Mouse (Mus musculus) 3134 (cell line): ENCODE results near the gene Hspb7.

Experiments
- DNase-seq: peaks from one replicate; pipeline ENCODE4 v3.0.0-alpha.2; 2011; ENCODE audit warnings: low spot score; ENCODE audit not compliant: insufficient read length; ENCODE audit errors: extremely low read depth

Hspb7 gene

DNA sequence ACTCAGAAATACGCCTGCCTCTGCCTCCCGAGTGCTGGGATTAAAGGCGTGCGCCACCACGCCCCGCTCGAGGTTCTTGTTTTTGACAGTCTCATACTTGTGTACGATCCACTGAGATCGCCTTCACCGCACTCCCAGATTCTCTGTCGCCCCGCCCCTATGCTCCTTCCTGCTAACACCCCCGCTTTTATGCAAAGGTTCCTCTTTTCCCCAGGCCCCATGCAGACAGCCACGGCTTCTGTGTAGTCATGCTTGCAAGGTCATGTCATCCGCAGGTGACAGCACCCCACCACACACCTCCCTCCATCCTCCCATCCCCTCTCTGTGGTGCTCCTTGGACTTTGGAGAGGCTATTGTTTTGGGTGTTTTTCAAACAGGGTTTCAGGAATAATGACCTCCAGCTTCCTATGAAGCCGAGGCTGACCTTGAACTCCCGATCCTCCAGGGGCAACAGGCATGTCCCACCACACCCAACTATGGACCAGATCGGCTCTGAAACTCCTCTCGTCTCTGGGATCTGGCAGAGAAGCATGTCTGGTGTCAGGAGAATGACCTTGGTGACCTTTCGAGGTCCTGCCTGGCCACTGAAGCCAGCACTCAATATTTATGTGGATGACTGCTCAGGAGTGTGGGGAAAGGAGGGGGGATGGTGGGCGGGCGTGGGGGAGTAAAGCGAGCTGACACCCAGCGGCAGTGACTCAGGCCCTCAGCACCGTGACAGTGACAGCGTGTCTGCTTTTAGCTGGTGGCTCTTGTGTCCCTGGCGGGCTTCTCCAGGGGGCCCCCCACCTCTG lies 984 bp upstream of the Hspb7 start:
- DNase-seq, result no peak

DNA sequence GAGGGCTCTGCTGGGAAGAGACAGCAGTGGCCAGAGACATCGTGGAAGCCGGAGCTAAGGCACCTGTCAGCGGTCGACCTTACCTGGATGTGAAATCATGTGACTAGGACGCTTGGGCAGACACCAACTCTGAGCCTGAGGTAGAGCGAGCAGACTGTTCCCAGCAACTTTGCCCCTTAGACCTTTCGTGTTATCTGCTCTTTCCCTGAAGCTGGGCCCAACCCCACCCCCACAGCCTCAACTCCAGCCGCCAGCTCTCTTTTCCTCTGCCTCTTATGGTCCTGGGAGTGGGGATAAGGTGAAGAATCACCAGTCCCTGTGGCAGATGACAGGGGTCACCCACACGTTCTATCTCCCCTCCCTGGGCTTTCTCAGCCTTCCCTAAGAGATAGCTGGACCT lies 307 bp downstream of the Hspb7 start:
- DNase-seq, result no peak

DNA sequence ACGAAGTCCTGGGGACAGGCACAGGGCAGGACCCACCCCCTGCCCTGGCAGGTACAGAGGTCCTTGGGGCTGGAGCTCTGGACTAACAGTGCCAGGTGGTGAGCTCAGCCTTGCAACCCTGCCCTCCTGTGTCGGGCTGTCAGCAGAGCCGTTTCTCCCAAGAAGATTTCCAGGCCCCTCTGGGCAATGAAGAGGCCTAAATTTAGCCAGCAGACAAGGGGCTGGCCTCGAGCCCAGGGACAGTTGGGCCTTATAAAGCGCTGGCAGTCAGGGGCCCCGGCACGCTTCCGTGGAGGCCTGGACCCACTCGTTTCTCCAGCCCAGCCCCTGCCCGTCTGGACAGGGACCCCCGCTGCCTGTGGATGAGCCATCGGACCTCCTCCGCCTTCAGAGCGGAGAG lies 844 bp downstream of the Hspb7 start:
- no peak for DNase-seq

DNA sequence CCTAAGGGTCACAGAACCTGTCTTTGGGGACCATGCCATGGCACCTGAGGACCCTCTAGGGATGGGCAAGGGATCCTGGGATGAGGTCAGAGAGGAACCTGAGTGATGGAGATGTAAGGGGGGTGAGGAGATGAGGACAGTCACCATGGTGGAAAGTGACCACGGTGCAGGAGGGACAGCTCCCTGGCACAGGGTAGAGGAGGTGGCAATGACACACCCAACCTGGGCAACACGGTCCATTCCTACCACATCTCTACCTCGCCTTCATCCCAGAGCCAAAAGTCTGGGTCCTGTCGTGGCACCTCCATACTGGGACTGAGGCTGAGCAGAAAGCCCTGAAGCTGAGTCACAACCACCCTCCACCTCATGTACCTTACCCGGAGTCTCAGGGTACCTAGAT lies 2.3 kb downstream of the Hspb7 start:
- DNase-seq, result no peak

DNA sequence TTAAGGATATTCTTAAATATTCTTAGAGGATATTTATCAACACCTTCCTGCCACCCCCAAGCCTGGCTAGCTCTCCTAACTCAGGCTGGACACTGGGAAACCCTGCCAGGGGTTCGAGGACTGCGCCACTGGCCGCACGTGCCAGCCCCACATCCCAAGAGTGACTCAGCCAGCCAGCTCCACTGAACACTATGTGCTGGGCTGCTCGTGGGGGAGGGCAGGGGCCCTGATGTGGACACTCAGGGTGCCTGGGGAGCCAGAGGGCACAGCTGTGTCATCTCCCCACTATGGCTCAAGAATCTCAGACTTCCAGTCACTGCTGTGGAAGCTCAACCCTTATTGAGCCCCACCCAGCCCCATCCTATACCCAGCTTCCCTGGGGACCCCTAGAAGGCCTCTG lies 2.7 kb downstream of the Hspb7 start:
- peak; percentile 29 for DNase-seq

DNA sequence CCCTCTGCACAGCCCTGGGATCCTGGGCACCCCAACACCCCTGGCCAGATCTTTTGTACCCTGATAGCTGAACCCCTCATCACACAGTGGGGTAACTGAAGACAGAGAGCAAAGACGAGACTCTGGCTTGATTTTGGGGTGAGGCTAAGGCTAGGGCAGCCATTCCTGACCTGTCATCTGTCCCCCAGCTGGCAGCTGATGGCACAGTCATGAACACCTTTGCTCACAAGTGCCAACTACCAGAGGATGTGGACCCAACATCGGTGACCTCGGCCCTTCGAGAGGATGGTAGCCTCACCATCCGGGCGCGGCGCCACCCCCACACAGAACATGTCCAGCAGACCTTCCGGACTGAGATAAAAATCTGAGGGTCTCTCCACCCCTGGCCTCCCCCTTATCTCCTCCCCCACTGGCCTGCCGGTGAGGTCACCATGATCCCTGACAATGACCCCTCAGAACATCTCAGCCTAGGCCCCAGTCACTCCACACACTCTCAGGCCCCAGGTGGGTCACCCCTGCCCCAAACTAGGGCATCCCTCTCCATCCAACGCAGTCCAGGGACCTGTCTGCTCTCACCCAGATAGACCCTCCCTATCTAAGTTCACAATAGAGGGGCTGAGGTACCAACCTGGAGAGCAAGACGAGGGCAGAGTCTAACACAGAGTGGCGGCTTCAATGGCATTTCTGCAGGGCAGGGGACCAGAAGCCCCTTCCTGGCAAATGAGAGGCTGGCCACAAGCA lies 3.3 kb downstream of the Hspb7 start:
- no peak for DNase-seq

DNA sequence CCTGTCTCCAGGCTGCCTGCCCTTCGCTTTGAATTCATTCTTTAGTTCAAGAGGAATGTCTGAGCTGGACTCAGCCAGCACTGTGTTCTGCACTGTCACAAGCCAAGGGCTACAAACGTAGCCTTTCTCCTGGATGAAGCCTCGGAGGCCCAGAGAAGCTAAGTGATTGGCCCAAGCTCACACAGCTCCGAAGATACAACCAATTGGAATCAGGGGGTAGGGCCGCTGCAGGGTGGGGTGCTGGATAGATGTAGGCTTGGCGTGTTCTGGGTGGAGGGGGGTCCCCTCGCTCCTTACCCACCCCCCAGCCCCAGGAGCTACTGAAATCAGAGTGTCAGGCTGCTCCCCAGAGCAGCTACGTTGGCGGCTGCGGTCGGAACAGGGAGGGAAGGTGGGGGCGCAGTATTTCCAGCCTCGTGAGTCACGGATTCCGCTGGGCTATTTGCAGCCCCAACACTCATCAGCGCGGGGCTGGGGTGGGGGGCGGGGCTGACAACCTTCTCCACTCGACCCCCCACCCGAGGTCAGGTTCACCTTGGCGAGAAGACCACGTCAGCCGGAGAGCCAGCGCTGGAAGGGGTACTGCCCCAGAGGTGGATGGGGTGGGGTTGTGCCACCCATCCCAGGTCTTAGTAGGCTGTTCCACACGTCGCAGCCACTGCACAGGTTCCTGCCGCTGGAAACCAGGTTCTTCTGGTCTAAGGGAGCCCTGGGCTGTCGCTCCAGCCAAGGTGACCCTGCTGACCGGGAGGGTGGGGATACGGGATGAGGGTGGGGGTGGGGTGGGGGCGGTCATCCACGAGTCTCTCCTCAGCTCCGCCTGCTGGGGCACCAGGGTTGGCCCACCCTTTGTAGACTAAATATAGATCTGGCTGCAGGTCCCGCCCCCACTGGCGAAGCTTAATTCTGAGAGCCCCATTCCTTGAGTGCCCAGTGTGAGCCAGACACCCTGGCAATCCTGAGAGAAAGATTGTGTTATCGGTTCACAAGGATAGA lies 5.2 kb downstream of the Hspb7 start:
- no peak for DNase-seq

DNA sequence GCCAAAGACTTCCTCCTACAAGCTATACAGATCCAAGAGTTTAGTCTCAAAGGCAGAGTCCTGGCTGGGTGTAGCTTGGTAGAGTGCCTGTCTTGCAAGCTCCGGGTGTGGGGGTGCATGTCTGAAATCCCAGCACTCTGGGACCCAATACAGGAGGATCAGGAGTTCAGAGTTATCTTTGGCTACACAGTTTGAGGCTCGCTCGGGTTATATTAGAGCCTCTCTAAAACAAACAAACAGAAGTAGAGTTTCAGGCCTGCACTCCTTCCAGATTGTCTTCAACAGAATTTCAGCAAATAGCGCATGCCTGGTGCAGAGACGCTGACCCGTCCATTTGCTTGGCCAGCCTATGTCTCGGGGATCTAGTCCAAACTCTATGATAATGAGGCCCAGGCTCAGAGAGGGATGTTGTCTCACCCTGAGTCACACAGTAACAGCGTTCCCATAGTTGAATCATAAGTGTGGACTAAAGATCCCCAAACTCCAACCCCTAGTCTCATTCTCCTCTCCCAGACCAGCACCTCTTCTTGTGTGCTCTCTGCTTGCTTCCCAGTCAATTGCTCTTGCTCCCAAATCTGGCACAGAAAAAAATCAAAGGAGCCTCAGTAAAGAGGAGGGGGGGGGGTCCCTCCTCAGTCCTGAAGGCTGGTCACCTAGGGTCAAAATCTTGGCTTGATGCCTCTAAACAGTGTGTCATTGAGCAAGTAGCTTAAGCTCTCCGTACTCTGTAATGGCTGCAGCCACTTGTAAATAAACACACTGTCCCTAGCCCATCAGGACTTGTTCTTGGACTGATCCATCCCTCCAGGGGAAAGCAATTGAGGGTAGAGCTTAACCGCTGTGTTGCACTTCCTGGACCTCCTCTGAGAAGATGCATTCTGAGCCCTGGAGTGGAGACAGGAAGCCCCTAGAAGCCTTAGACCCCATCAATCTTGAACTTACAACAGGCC lies 6.5 kb downstream of the Hspb7 start:
- no peak for DNase-seq

DNA sequence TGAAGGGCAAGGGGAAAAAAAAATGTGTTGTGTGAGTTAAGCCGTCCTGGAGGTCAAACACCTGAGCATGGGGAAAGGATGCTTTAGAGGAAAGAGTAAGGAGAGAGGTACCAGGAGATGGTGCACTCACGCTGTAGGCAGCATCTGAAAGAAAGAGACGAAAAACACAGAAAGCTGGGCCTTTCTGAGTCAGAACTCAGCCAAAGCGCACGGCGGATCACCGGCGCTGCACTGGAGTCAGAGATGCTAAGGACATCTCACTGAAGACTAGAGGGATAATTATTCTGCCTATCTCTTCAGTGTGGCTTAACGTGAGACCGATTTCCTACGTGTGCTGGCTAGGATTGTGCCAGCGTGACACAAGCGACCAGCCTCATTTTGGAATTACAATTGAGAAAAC lies 7.3 kb downstream of the Hspb7 start:
- DNase-seq, result no peak

DNA sequence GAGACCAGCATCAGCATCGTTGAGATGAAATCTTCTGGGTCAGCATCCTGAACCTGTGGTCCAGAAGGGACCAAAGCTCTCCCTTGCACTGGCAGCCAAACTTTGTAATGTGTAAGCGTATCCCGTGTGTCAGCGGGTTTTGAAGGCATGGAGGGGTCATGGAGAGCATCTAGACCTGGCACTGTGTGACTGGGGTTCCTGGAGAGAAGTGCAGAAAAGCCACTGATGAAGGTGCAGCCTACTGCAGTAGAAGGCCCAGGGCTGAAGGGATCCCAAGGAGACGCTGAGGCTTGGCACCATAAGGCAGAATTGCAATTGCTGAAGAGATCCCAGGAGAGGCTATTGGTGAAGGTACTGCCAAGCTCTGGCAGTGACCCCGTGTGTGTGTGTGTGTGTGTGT lies 8.8 kb downstream of the Hspb7 start:
- no peak for DNase-seq

DNA sequence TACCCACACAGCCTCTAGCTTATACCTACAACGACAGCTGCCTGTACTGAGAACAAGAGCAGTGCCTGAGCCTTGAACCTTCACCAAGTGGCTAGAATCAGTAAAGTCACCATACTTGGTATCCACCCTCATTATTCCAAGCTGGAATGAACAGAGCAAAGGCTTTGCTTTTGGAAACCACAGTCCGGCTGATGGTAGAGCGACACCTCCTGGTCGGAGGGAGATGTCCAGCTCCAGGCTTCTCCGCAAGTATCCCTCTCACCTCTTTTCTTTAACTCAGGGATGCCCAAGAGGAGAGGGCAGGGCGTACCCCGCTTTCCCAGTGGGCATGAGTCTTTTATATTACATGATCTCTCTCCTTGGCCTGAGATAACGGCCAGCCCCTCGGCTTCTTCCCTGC lies 9.3 kb downstream of the Hspb7 start:
- DNase-seq, result peak; percentile 23

DNA sequence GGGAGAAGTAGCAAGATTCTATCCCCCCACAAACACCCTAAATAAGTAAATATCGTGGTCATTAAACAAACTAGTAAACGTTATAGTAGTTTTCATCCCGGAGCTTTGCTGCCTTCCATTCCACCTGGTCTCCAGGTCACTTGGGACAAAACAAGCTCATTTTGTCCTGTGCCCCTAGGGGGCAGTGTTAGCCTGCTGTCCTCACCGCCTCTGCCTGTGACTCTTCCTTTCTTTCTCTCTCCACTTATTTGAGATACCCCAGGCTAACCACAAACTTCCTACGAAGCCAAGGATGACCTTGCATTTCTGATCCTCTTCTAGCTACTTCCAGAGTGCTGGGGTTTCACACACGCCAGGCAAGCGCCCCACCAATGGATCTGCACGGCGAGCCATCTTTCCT lies 10.4 kb downstream of the Hspb7 start:
- peak; percentile 40 for DNase-seq

DNA sequence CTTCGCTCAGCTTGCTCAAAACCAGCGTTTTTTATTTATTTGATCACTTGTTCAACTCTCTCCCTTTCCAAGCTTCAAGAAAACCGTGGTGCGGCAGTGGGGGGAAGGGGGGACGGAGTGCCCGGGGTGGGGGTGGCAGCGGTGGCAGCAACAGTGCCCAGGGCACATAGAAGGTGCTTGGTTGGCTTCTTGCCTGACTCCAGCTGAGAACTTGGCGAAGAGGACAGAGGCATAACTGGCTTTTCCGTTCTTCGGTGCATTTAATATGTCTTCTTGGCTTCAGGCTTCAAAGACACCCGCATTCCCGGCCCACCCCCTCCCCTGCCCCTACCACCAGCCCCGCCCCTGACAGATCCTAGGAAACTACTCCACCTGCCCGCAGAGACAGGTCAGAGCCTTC lies 12.1 kb downstream of the Hspb7 start:
- DNase-seq, result no peak

DNA sequence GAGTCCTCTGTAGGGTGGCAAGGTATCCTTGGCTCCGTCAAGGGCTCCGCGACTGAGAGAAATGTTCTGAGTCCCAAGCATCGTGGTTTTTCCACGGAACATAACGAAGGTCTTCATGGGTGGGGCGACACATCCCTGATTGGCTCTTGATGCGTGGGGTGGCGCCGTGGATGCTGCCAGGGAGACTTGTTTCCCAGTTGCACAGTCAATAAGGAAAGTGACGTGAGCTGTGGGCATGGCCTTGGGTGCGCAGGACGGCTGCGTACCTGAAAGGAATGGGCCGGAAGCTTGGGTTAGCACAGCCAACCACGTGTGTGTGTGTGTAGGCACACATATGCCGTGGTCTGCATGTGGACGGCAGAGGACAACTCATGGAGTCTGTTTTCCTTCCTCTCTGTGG lies 12.6 kb downstream of the Hspb7 start:
- no peak for DNase-seq

DNA sequence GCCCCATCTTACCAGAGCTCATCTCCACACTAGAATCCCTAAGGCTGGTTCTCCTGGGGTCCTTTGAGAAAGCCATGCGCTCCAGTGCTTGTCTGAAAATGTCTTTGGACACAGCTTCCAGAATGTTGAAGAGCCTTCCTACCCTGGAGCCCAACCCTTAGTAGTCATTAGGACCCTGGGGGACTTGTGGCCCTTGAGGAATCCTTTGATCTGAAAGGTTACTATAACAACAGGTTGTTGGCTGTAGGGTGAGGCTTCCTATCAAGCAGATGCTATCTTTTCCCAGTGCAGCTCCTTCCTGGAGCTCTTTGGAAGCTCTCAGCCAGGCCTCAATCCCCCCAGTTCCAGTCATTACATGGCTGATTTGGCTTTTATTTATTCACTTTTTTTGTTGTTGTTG lies 15.4 kb downstream of the Hspb7 start, which contains the start of gene Srarp:
Gene Srarp (minus strand): TSS at position 132 of the 400 bp plus-strand sequence.
- DNase-seq, result no peak

DNA sequence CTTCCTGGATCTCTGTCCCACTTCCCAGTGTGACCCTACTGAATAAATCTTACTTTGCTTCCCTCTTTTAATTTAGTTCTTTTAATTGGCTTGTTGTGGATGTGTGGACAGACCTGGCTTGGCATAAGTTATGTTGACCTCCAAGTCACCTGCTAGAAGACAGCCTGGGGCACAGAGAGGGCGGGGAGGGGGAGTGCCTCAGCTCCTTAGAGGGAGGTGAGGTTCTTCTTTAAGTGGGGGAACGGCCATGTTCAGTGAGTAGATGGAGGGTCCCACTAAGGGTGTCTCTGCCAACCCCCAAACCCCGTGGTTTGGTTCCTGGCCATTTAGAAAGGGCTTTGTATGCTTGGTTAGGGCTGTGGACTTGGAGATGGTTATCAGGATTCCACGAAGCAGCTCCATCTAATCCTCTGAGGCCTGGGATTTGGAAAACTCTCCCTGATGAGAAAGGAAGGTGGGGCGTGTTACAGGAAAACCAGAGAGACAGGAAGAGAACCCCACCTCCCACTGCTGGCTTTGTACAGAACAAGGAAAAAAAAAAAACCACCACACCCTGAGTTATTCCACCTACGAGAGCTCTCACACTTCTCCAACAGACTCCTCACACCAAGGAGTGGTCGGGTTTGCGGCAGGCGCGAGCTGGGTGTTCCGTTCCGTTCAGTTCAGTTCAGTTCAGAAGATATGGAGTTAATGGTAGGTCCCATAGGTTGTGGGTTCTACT lies 18.7 kb downstream of the Hspb7 start:
- no peak for DNase-seq

DNA sequence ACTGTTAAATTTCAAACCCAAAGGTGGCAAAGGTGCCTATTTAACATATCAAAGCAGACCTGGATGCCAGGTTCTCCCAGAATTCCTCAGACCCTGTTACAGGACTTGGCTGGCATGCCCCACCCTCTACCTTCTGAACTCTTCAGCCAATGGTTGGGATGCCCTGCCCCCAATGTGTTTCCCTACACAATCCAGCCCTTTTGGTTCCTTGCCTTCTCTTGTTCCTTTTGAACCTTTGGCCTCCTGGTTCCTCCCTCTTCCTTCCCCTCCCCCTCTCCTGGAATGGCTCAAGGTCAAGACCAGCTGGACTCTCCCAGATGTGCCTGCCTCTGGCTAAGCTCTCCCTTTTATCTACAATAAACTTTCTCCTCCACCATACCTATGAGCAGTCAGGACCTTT lies 20.3 kb downstream of the Hspb7 start:
- no peak for DNase-seq

DNA sequence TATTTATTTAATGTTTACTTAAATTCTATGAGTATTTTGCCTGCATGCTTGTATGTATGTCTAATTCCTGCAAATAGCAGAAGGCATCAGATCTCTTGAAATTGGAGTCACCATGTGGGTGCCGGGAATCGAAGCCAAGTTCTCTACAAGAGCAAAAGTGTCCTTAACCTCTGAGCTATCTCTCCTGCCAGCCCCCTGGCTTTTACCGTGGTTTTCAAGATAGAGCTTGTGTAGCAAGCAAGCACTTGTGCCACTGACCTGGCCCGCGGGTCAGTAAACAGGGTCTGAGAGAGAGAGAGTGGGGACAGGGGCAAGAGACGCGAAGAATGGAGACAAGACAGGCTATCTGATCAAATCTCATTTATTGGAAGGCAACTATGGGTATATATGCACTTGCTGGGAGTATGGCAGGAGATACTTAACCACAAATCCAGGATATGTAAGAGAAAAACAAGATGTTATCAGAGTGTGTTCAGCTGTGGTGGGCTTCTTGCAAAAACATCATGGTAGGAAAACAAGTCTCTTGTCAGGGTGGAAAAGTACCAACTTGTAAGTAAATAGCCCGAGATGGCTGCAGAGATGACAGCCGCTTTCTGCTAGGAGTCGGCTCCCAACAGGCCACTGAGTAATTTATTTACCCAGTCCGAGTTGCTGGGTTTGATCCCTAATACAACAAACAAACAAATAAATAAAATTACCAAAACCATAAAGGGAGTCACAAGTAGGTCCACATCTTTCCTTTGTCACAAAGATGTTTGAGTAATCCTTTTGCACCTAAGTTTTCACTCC lies 23.3 kb downstream of the Hspb7 start:
- DNase-seq, result no peak
